In the genomic region with DNA sequence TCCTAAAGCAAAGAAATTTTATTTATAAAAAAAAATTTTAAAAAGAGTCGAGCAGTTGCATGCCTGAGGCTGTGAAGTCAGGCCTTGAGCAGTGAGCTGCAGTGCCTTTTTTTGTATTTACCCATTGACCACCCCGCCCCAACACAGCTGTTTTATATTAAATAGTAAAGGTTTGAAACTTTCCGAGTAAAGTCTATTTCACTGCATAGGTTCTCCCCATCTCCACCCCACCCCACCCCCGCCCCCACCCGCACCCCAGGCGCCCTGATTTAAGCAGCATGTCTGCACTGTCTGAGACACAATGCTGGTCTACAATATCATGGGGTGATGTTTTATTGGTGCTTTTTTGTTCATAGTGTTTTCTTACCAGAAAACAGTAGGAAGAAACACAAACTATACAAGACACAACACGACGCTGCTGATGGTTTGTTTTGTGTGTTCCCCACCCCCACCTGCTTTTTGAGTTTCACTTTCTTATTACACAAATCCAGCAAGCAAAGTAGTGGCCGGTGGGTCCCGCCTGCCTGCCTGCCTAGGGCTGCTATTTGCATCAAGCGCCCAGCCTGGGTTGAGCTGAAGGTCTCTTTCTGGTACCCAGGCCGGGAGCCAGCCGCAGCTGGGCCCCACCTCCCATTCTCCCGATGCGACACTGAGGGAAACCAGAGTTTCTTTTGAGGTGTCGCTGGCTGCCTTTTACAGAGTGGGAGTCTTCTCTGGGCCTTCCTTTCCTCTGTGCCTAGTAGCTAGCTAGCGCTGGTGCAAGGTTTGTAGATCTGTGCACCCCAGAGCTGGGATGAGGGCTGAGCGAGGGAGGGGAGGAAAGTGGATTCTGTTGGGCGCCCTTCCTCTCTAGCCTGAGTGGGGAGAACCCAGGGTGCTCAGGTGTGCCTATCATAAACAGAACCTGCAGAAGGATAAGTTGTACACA, we compare ENCODE assay signal across 8 mouse cellular contexts.
A peak's percentile ranks its signal among the peaks of the same experiment; 100 is the strongest.
DNase-seq lines count a peak whose midpoint lies in the region; ATAC-seq and TF ChIP-seq lines count a peak whose summit lies in the region.
"Had no signal": no experiment of that assay in that cellular context is flagged by ENCODE, and none has a peak within 500 bp of the region (broad histone marks: within the 10 kb centered on the region; RNA-seq: fewer than 3 reads in every experiment).

No protein-coding gene starts in this region.

- H3K27me3 ChIP-seq in kidney, postnatal 0 days (ENCODE audit: insufficient read depth, low read length), result no peaks in the 10 kb centered on the region
- H3K27me3 ChIP-seq in limb, embryonic 12.5 days, result no peaks in the 10 kb centered on the region
- H3K27me3 ChIP-seq in stomach, embryonic 15.5 days (replicated peaks), result no peaks in the 10 kb centered on the region
- H3K27me3 ChIP-seq in forebrain, embryonic 10.5 days (ENCODE audit: poor library complexity, severe bottlenecking), result no peaks in the 10 kb centered on the region

- no peaks in the 10 kb centered on the region for H3K9me3 ChIP-seq in kidney, postnatal 0 days (replicated peaks; ENCODE audit: low read length)
- no peaks in the 10 kb centered on the region for H3K9me3 ChIP-seq in limb, embryonic 12.5 days
- no peaks in the 10 kb centered on the region for H3K9me3 ChIP-seq in stomach, embryonic 15.5 days
- no peaks in the 10 kb centered on the region for H3K9me3 ChIP-seq in forebrain, embryonic 10.5 days

- H3K9ac ChIP-seq in kidney, postnatal 0 days (ENCODE audit: low read depth, low read length), result no peak overlapping the region
- no peak overlapping the region for H3K9ac ChIP-seq in limb, embryonic 12.5 days (replicated peaks)
- no peak overlapping the region for H3K9ac ChIP-seq in stomach, embryonic 15.5 days

- H3K4me2 ChIP-seq in kidney, postnatal 0 days (ENCODE audit: low read length), result peak overlapping the region; percentile 22; the same call in 1 of the 2 replicates
- H3K4me2 ChIP-seq in limb, embryonic 12.5 days, result peak overlapping the region; percentile 40
- H3K4me2 ChIP-seq in stomach, embryonic 15.5 days, result peak overlapping the region; percentile 39

- H3K4me3 ChIP-seq in kidney, postnatal 0 days (replicated peaks; ENCODE audit: low read depth, low read length), result no peak overlapping the region
- H3K4me3 ChIP-seq in limb, embryonic 12.5 days (replicated peaks), result peak overlapping the region; percentile 10; the same call in 1 of the 2 replicates
- H3K4me3 ChIP-seq in stomach, embryonic 15.5 days (replicated peaks), result peak overlapping the region; percentile 14; the same call in 1 of the 2 replicates
- no peak overlapping the region for H3K4me3 ChIP-seq in forebrain, embryonic 10.5 days
- H3K4me3 ChIP-seq in layer of hippocampus, adult 2 months, result no peak overlapping the region; the same call in 1 of the 2 replicates

- WGBS in kidney, postnatal 0 days, result 45% methylated on average over 19 of the region's 19 CpGs
- WGBS in limb, embryonic 12.5 days, result 23% methylated on average over 19 of the region's 19 CpGs
- 40% methylated on average over 19 of the region's 19 CpGs for WGBS in stomach, embryonic 15.5 days
- WGBS in forebrain, embryonic 10.5 days, result 28% methylated on average over 19 of the region's 19 CpGs

- ATAC-seq in kidney, postnatal 0 days (replicated peaks; ENCODE audit: low FRiP score, low read depth), result no peak
- ATAC-seq in common myeloid progenitor, adult 5-6 weeks (replicated peaks; ENCODE audit: low read depth, poor library complexity, severe bottlenecking), result peak; percentile 37; the same call in 1 of the 2 replicates
- ATAC-seq in limb, embryonic 12.5 days (ENCODE audit: insufficient number of reproducible peaks, insufficient read depth, low FRiP score, low TSS enrichment, low read depth), result peak; percentile 61
- ATAC-seq in stomach, embryonic 15.5 days (ENCODE audit: insufficient read depth, low FRiP score, low read depth), result peak; percentile 65; the same call in 1 of the 2 replicates

- DNase-seq in kidney, postnatal 0 days (ENCODE audit: low spot score), result no peak
- DNase-seq in kidney, adult 18-20 months, result no peak
- DNase-seq in forebrain, embryonic 10.5 days (ENCODE audit: extremely low spot score, low spot score), result no peak
- no peak for DNase-seq in layer of hippocampus, adult 2 months (ENCODE audit: low spot score in 2 of 2)
- DNase-seq: kidney, postnatal 25 days had no signal

- H3K4me1 ChIP-seq in kidney, postnatal 0 days (replicated peaks; ENCODE audit: insufficient read depth, low read length), result no peaks in the 10 kb centered on the region
- peaks cover 12% of the 10 kb centered on the region for H3K4me1 ChIP-seq in limb, embryonic 12.5 days (replicated peaks)
- H3K4me1 ChIP-seq in stomach, embryonic 15.5 days, result peaks cover 6% of the 10 kb centered on the region; the same call in 1 of the 2 replicates
- H3K4me1 ChIP-seq in forebrain, embryonic 10.5 days, result peaks cover 9% of the 10 kb centered on the region

- H3K27ac ChIP-seq in kidney, postnatal 0 days, result no peak overlapping the region
- peak overlapping the region; percentile 81 for H3K27ac ChIP-seq in limb, embryonic 12.5 days
- H3K27ac ChIP-seq in stomach, embryonic 15.5 days, result no peak overlapping the region; the same call in 1 of the 2 replicates
- no peak overlapping the region for H3K27ac ChIP-seq in forebrain, embryonic 10.5 days
- no peak overlapping the region for H3K27ac ChIP-seq in layer of hippocampus, adult 2 months

- no peaks in the 10 kb centered on the region for H3K36me3 ChIP-seq in kidney, postnatal 0 days (ENCODE audit: insufficient read depth, low read length)
- H3K36me3 ChIP-seq in limb, embryonic 12.5 days, result no peaks in the 10 kb centered on the region
- no peaks in the 10 kb centered on the region for H3K36me3 ChIP-seq in stomach, embryonic 15.5 days
- H3K36me3 ChIP-seq in forebrain, embryonic 10.5 days (replicated peaks), result no peaks in the 10 kb centered on the region

- TF ChIP-seq CTCF in kidney, postnatal 0 days (IDR thresholded peaks at IDR 0.05; ENCODE audit: low read depth), result no peak
- no peak for TF ChIP-seq CTCF in layer of hippocampus, adult 2 months (conservative IDR thresholded peaks at IDR 0.05)

Comparison
In these comparisons a context has a peak if more than half of its experiments do, and no peak if none do; other contexts are left out.
1. H3K4me3 ChIP-seq: peak in limb, embryonic 12.5 days (single experiment) and stomach, embryonic 15.5 days (single experiment); none in kidney, postnatal 0 days (single experiment), forebrain, embryonic 10.5 days (single experiment) and layer of hippocampus, adult 2 months (single experiment).
2. Peak in every context shown above with its lines, with median percentiles within 50 percentile points of each other: H3K4me2 ChIP-seq.